Mouse (Mus musculus): Measurements from ENCODE around the gene Gan. TPM values are rescaled to one million over a fixed set of nuclear protein-coding genes. Genes with fewer than 3 reads are reported as not detected.

Gan gene
- polyA plus RNA-seq, 1 experiment from 2014 or later = 4.1 TPM

DNA sequence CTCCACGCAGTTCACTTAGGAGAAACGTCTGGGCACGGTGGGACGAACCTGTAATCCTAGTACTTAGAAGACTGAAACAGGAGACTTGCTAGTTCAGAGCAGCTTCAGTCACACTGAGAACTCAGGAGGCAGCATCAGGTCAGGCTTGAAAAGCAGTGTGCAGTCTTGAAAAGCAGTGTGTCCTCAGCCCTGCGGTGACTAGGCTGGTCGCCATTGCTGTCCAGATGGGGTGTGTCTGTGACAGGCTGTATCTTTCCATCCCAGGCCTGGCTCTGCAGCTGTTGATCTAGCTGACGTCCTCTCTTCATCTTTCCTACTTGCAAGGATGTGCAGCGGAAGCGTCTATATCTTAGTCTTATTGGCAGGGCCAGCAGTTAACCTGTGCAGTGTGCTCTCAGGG, 42.9 kb downstream of the Gan start:
- Histone ChIP-seq H3K36me3 (ENCODE audit: control insufficient read depth, insufficient read depth, low read length) (peaks cover 21% of the 10 kb centered on the region), H3K9ac (replicated peaks; ENCODE audit: low read depth, low read length) (no peak overlapping the region), H3K4me2 (ENCODE audit: low read depth, low read length) (no peak overlapping the region), H3K27me3 (ENCODE audit: control insufficient read depth, insufficient read depth, low read length) (no peaks in the 10 kb centered on the region), H3K4me3 (ENCODE audit: low read depth, low read length) (no peak overlapping the region), H3K9me3 (ENCODE audit: control insufficient read depth, low read length) (no peaks in the 10 kb centered on the region), H3K27ac (ENCODE audit: low read depth, low read length) (no peak overlapping the region), H3K4me1 (ENCODE audit: control insufficient read depth, insufficient read depth, low read length) (no peaks in the 10 kb centered on the region)
- 86% methylated on average over 9 of the region's 9 CpGs for WGBS
- ATAC-seq (ENCODE audit: low read depth) = no peak

DNA sequence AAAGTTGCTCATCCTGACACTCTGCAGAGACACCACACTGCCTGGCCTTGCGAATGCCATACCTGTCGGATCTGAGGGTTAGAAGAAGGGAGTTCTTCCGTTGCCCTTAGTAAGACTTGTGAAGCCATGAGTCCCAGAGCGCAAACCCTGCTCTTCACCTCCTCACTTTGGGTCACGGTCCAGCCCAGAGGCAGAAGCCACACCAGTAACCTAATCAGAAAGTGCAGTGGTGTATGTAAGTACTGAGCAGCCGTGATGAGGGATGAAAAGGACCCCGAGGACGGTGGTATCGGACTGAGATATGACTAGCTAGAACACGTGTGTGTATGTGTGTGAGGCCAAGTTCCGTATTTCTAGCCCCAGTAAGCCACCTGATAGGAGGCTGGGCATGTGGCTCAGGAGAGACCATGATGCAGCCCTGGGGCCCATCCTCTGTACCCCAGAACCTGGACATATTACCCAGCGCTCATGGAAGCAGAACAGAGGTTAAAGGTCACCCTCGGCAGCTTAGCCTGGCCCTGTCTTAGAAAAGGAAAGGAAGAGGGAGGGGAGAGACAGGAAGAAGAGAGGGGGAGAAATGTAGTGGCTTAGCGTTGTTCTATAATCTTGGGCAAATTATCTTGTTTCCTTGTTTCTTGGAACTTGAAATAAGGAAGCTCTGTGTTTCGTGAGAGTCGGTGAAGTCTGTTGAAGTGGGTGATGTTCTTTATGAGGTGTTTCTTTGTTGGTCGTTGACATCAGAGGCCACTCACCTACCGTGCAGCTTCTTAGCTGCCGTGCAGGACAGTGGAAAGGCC, 43.5 kb downstream of the Gan start:
- no peak for ATAC-seq (ENCODE audit: low read depth)
- WGBS = 83% methylated on average over 19 of the region's 19 CpGs
- no peak overlapping the region for H3K9ac ChIP-seq (replicated peaks; ENCODE audit: low read depth, low read length)
- H3K27me3 ChIP-seq (ENCODE audit: control insufficient read depth, insufficient read depth, low read length) = no peaks in the 10 kb centered on the region
- H3K4me1 ChIP-seq (ENCODE audit: control insufficient read depth, insufficient read depth, low read length) = no peaks in the 10 kb centered on the region
- H3K9me3 ChIP-seq (ENCODE audit: control insufficient read depth, low read length) = no peaks in the 10 kb centered on the region
- no peak overlapping the region for H3K4me3 ChIP-seq (ENCODE audit: low read depth, low read length)
- H3K27ac ChIP-seq (ENCODE audit: low read depth, low read length) = no peak overlapping the region
- H3K4me2 ChIP-seq (ENCODE audit: low read depth, low read length) = no peak overlapping the region
- H3K36me3 ChIP-seq (ENCODE audit: control insufficient read depth, insufficient read depth, low read length) = peaks cover 15% of the 10 kb centered on the region

DNA sequence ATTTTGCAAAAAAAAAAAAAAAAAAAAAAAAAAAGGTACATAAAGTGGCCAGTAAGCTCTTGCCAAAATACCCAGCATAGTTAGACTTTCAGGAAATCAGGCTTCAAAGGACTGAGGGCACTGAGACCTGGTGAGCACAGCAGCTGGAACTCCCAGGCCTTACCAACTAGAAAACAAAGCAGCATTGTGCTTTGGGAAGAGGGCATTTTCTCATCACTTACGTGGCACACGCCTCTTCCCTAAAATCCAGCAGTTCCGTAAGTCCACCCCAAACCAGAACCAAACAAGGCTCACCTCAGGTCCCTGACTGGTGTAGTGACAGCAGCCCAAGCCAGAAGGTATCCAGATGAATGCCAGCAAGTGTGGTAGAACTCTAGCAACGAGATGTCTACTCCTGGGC, 45.1 kb downstream of the Gan start:
- Histone ChIP-seq H3K4me3 (ENCODE audit: low read depth, low read length) (no peak overlapping the region), H3K9me3 (ENCODE audit: control insufficient read depth, low read length) (no peaks in the 10 kb centered on the region), H3K36me3 (ENCODE audit: control insufficient read depth, insufficient read depth, low read length) (peaks cover 11% of the 10 kb centered on the region), H3K27me3 (ENCODE audit: control insufficient read depth, insufficient read depth, low read length) (no peaks in the 10 kb centered on the region), H3K9ac (replicated peaks; ENCODE audit: low read depth, low read length) (no peak overlapping the region), H3K4me2 (ENCODE audit: low read depth, low read length) (no peak overlapping the region), H3K4me1 (ENCODE audit: control insufficient read depth, insufficient read depth, low read length) (no peaks in the 10 kb centered on the region), H3K27ac (ENCODE audit: low read depth, low read length) (no peak overlapping the region)
- ATAC-seq (ENCODE audit: low read depth) = no peak
- WGBS = 90% methylated on average over 4 of the region's 4 CpGs

DNA sequence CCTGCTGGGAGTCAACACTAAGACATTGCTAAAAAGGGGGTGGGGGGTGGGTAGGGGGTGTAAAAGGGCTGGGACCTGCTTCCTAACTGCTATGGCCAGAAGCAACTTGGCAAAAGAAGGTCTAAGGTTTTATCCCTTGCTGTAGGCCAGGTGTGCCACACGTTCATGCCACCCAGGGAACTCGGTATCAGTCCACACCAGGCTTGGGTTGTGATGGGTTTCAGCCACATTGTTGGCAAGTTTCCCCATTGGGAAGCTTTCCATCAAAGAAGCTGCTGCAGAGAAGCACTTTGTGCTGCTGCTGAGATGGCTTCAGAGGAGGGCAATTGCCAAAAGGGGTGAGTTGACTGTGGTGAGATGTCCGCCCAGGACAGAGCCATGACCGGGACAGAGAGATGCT, 47.9 kb downstream of the Gan start:
- Histone ChIP-seq H3K4me3 (ENCODE audit: low read depth, low read length) (no peak overlapping the region), H3K27me3 (ENCODE audit: control insufficient read depth, insufficient read depth, low read length) (no peaks in the 10 kb centered on the region), H3K9me3 (ENCODE audit: control insufficient read depth, low read length) (no peaks in the 10 kb centered on the region), H3K36me3 (ENCODE audit: control insufficient read depth, insufficient read depth, low read length) (peaks cover 11% of the 10 kb centered on the region), H3K27ac (ENCODE audit: low read depth, low read length) (no peak overlapping the region), H3K4me2 (ENCODE audit: low read depth, low read length) (no peak overlapping the region), H3K9ac (replicated peaks; ENCODE audit: low read depth, low read length) (no peak overlapping the region), H3K4me1 (ENCODE audit: control insufficient read depth, insufficient read depth, low read length) (no peaks in the 10 kb centered on the region)
- no peak for ATAC-seq (ENCODE audit: low read depth)
- whole genome bisulfite sequencing = 88% methylated on average over 4 of the region's 4 CpGs

DNA sequence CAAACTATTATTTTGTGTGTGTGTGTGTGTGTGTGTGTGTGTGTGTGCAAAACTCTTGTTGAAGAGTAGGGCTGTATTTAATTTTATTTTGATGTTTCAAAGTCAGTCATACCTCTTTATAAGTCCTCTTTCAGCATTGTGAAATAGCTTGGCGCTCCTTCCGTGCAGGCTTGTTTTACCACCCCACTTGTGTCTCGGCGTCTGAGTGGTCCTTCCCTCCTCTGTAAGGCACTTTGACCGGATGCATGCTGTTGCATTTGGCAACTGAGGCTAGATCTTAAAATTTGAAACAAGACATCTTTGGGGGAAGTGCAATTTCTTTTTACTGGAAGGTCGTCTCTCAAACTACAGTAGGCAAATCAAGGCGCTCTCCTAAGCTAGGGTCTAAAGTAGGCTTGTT, 48.7 kb downstream of the Gan start:
- Histone ChIP-seq H3K4me1 (ENCODE audit: control insufficient read depth, insufficient read depth, low read length) (no peaks in the 10 kb centered on the region), H3K36me3 (ENCODE audit: control insufficient read depth, insufficient read depth, low read length) (peaks cover 11% of the 10 kb centered on the region), H3K27me3 (ENCODE audit: control insufficient read depth, insufficient read depth, low read length) (no peaks in the 10 kb centered on the region), H3K4me2 (ENCODE audit: low read depth, low read length) (no peak overlapping the region), H3K4me3 (ENCODE audit: low read depth, low read length) (no peak overlapping the region), H3K9ac (replicated peaks; ENCODE audit: low read depth, low read length) (no peak overlapping the region), H3K9me3 (ENCODE audit: control insufficient read depth, low read length) (no peaks in the 10 kb centered on the region), H3K27ac (ENCODE audit: low read depth, low read length) (no peak overlapping the region)
- no peak for ATAC-seq (ENCODE audit: low read depth)
- WGBS = 96% methylated on average over 7 of the region's 7 CpGs

DNA sequence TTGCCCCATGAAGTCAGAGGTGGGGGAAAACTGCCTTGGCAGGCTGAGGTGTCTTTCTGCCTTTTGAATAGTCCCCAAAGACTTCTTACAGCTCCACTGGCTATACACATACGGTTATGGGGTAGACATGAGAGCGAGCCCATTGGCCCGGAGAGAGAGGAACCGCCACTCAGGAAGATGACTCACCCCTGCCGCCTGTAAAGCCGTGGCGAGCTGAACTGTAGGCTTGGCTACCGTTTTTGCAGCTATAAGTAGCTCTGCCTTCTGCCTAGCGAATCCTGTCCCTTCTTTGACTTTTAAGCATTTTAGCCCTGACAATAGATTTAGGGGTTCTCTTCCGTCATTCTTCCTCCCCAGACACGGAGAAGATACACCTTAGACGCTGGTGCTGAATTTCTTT, 51.2 kb downstream of the Gan start:
- ATAC-seq (ENCODE audit: low read depth) = no peak
- H3K27me3 ChIP-seq (ENCODE audit: control insufficient read depth, insufficient read depth, low read length) = no peaks in the 10 kb centered on the region
- H3K9ac ChIP-seq (replicated peaks; ENCODE audit: low read depth, low read length) = no peak overlapping the region
- H3K4me3 ChIP-seq (ENCODE audit: low read depth, low read length) = no peak overlapping the region
- no peak overlapping the region for H3K27ac ChIP-seq (ENCODE audit: low read depth, low read length)
- H3K36me3 ChIP-seq (ENCODE audit: control insufficient read depth, insufficient read depth, low read length) = peaks cover 7% of the 10 kb centered on the region
- H3K9me3 ChIP-seq (ENCODE audit: control insufficient read depth, low read length) = no peaks in the 10 kb centered on the region
- no peak overlapping the region for H3K4me2 ChIP-seq (ENCODE audit: low read depth, low read length)
- 89% methylated on average over 12 of the region's 12 CpGs for WGBS
- no peaks in the 10 kb centered on the region for H3K4me1 ChIP-seq (ENCODE audit: control insufficient read depth, insufficient read depth, low read length)

DNA sequence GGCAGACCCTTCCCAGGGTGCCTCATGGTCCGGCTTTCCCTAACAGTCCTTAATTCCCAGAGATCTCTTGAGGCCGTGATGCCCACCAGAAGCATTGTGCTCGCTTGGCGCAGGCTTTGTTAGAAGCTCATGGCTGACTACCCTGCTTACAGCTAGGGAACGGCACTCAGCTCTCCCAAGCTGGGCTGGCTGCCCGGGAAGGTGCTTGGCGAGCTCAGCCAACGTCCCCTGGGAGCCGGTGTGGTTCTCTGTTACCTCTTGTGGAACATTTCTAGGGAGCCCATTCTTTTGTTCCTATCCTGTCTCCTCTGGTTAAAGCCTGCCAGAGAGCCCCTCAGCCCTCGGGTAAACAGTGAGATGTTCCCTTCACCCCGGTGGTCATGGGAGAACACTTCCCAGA, 54.2 kb downstream of the Gan start:
- no peak overlapping the region for H3K27ac ChIP-seq (ENCODE audit: low read depth, low read length)
- no peaks in the 10 kb centered on the region for H3K9me3 ChIP-seq (ENCODE audit: control insufficient read depth, low read length)
- no peaks in the 10 kb centered on the region for H3K27me3 ChIP-seq (ENCODE audit: control insufficient read depth, insufficient read depth, low read length)
- WGBS = 90% methylated on average over 11 of the region's 11 CpGs
- H3K4me1 ChIP-seq (ENCODE audit: control insufficient read depth, insufficient read depth, low read length) = no peaks in the 10 kb centered on the region
- no peak overlapping the region for H3K9ac ChIP-seq (replicated peaks; ENCODE audit: low read depth, low read length)
- H3K4me3 ChIP-seq (ENCODE audit: low read depth, low read length) = no peak overlapping the region
- no peak overlapping the region for H3K4me2 ChIP-seq (ENCODE audit: low read depth, low read length)
- no peaks in the 10 kb centered on the region for H3K36me3 ChIP-seq (ENCODE audit: control insufficient read depth, insufficient read depth, low read length)
- no peak for ATAC-seq (ENCODE audit: low read depth)

DNA sequence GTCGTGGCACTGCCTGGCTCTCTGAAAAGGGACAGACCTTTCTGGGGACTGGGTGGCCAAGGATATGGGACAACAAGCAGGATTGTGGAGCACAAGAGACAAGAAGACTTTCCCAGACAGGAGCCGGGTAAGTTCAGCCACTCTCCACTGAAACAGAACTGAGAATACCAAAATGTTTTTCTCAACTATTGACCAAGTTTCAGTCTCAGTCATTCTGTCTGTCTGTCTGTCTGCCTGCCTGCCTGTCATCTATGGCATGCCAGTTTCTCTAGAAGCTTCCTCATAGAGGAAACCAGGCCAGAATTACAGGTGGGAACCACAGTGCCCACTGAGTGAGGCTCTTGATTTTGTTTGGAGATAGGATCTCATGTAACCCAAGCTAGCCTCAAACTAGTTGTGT, 59.8 kb downstream of the Gan start:
- Histone ChIP-seq H3K4me1 (ENCODE audit: control insufficient read depth, insufficient read depth, low read length) (no peaks in the 10 kb centered on the region), H3K9ac (replicated peaks; ENCODE audit: low read depth, low read length) (no peak overlapping the region), H3K9me3 (ENCODE audit: control insufficient read depth, low read length) (no peaks in the 10 kb centered on the region), H3K27ac (ENCODE audit: low read depth, low read length) (no peak overlapping the region), H3K4me3 (ENCODE audit: low read depth, low read length) (no peak overlapping the region), H3K36me3 (ENCODE audit: control insufficient read depth, insufficient read depth, low read length) (no peaks in the 10 kb centered on the region), H3K4me2 (ENCODE audit: low read depth, low read length) (no peak overlapping the region), H3K27me3 (ENCODE audit: control insufficient read depth, insufficient read depth, low read length) (no peaks in the 10 kb centered on the region)
- WGBS = 90% methylated on average over 2 of the region's 2 CpGs
- ATAC-seq (ENCODE audit: low read depth) = no peak

DNA sequence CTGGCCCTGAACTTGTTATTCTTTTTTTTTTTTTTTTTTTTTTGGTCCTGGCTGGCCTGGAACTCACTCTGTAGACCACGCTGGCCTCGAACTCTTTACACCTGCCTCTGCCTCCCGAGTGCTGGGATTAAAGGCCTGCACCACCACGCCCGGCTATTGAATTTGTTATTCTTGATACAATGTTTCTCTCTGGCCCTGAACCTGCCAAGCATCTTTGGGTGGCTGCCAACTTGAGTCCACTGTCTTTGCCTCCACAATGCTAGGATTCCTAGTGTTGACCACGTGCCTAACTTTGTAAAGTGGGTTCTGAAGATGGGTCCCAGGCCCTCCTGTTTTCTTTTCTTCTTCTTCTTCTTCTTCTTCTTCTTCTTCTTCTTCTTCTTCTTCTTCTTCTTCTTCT, 64.5 kb downstream of the Gan start:
- WGBS = 81% methylated on average over 6 of the region's 6 CpGs
- ATAC-seq (ENCODE audit: low read depth) = no peak
- no peaks in the 10 kb centered on the region for H3K9me3 ChIP-seq (ENCODE audit: control insufficient read depth, low read length)

More for the DNA sequence above, 64.5 kb downstream of the Gan start:
- Histone ChIP-seq H3K36me3 (ENCODE audit: control insufficient read depth, insufficient read depth, low read length) (no peaks in the 10 kb centered on the region), H3K4me3 (ENCODE audit: low read depth, low read length) (no peak overlapping the region), H3K4me2 (ENCODE audit: low read depth, low read length) (no peak overlapping the region), H3K27ac (ENCODE audit: low read depth, low read length) (no peak overlapping the region), H3K9ac (replicated peaks; ENCODE audit: low read depth, low read length) (no peak overlapping the region), H3K4me1 (ENCODE audit: control insufficient read depth, insufficient read depth, low read length) (no peaks in the 10 kb centered on the region), H3K27me3 (ENCODE audit: control insufficient read depth, insufficient read depth, low read length) (no peaks in the 10 kb centered on the region)
